Mouse (Mus musculus) gastrocnemius, postnatal 25 days (tissue): ENCODE results near the gene Smim15. TPM values are rescaled to one million over a fixed set of nuclear protein-coding genes. Genes with fewer than 3 reads are reported as not detected.

ENCODE experiments used
- DNase-seq: peaks from one replicate; pipeline ENCODE4 v3.0.0; 2022
- total RNA-seq, 2 experiments: library from RNA; stranded (reverse); gene quantifications; 1 replicate in 1 of 2; 2 replicates in 1 of 2; pipeline ENCODE4 v1.2.3; 2021

The Smim15 gene
- total RNA-seq, 2 experiments from 2014 or later: 14.2 to 15.9 TPM

GRCm38 (mm10) chr13:108062900-108063299, 18.7 kb downstream of the Smim15 start:
- no peak for DNase-seq

- DNase-seq: no peak
Observed at GRCm38 (mm10) chr13:108063374-108064134, 19.3 kb downstream of the Smim15 start.

- DNase-seq: no peak
Observed at GRCm38 (mm10) chr13:108064331-108064730, 20.1 kb downstream of the Smim15 start.

GRCm38 (mm10) chr13:108066021-108066420, 21.8 kb downstream of the Smim15 start:
- DNase-seq: no peak

- DNase-seq: no peak
Observed at GRCm38 (mm10) chr13:108069151-108069550, 24.9 kb downstream of the Smim15 start.

GRCm38 (mm10) chr13:108070171-108070570, 25.9 kb downstream of the Smim15 start:
- no peak for DNase-seq

- no peak for DNase-seq
Observed at GRCm38 (mm10) chr13:108077476-108077875, 33.2 kb downstream of the Smim15 start.

GRCm38 (mm10) chr13:108077901-108078300, 33.7 kb downstream of the Smim15 start:
- DNase-seq: no peak

- no peak for DNase-seq
Observed at GRCm38 (mm10) chr13:108084086-108084485, 39.8 kb downstream of the Smim15 start.

GRCm38 (mm10) chr13:108086036-108086435, 41.8 kb downstream of the Smim15 start:
- no peak for DNase-seq

GRCm38 (mm10) chr13:108086724-108087123, 42.5 kb downstream of the Smim15 start:
- no peak for DNase-seq

GRCm38 (mm10) chr13:108092290-108092689, 48.0 kb downstream of the Smim15 start:
- DNase-seq: no peak

- DNase-seq: no peak
Observed at GRCm38 (mm10) chr13:108094681-108095080, 50.4 kb downstream of the Smim15 start.

GRCm38 (mm10) chr13:108095617-108096016, 51.4 kb downstream of the Smim15 start:
- DNase-seq: peak; percentile 70

- peak; percentile 28 for DNase-seq
Observed at GRCm38 (mm10) chr13:108096446-108096845, 52.2 kb downstream of the Smim15 start.

Other genes with a start within 250 kb of the Smim15 start
- gene Ndufaf2, start 114.2 kb downstream of the Smim15 start, total RNA-seq: 10 to 100 TPM; 12.6 to 13.6 TPM
- gene Ercc8, start 114.3 kb downstream of the Smim15 start, total RNA-seq: 1 to 10 TPM; 5.9 to 7.3 TPM
- under 1 TPM; 0.36 to 0.78 TPM for gene Elovl7, start 170.0 kb downstream of the Smim15 start, total RNA-seq